Mouse (Mus musculus) kidney, adult 2 months (tissue): ENCODE data around the gene Cct6b.

Experiments used
- CTCF ChIP-seq: fragments of 200-500 bp; conservative IDR thresholded peaks from 2 replicates; pipeline ENCODE4 v1.5.1; 2011; ENCODE audit warnings: low read depth, mild to moderate bottlenecking, control low read depth, low read length, moderate library complexity, mixed read lengths; ENCODE audit not compliant: insufficient read depth, insufficient read length
- POLR2A ChIP-seq: fragments of 200-500 bp; IDR thresholded peaks from one replicate; pipeline ENCODE4 v1.6.1; 2011; ENCODE audit warnings: low read depth, low read length, control low read depth

GRCm38 (mm10) chr11:82782197-82782596 is 18.1 kb upstream of the Cct6b start:
- TF ChIP-seq CTCF (no peak), POLR2A (no peak)
